Mouse (Mus musculus): Measurements from ENCODE around the gene Phf3. TPM values are rescaled to one million over a fixed set of nuclear protein-coding genes. Genes with fewer than 3 reads are reported as not detected.
"Not testable (repeated sequence)": the region's sequence is repeated elsewhere in the genome, so short reads cannot be mapped to it uniquely, and the experiment has no call there.

The Phf3 gene
- polyA plus RNA-seq, 1 experiment = 52.7 TPM

GRCm38 (mm10) chr1:30780293-30780692 is 93.4 kb downstream of the Phf3 start:
- no peaks in the 10 kb centered on the region for H3K27me3 ChIP-seq (ENCODE audit: control insufficient read depth, insufficient read depth, low read length)
- TF ChIP-seq POLR2A (IDR thresholded peaks at IDR 0.05; ENCODE audit: control insufficient read depth, extremely low read depth, insufficient read depth, low read length, poor library complexity) (no peak), CTCF (IDR thresholded peaks at IDR 0.05; ENCODE audit: borderline replicate concordance, control insufficient read depth, extremely low read depth, insufficient read depth, low read length, poor library complexity) (no peak)
- DNase-seq = peak; percentile 47
- H3K27ac ChIP-seq (ENCODE audit: control insufficient read depth, insufficient read depth, low read length) = no peak overlapping the region
- H3K4me3 ChIP-seq (ENCODE audit: control insufficient read depth, insufficient read depth, low read length) = no peak overlapping the region
- WGBS = 63% methylated on average over 6 of the region's 6 CpGs
- H3K4me1 ChIP-seq (replicated peaks; ENCODE audit: control insufficient read depth, insufficient read depth, low read length) = no peaks in the 10 kb centered on the region; the same call in 1 of the 2 replicates
- no peaks in the 10 kb centered on the region for H3K36me3 ChIP-seq (ENCODE audit: control insufficient read depth, insufficient read depth, low read length)

DNA sequence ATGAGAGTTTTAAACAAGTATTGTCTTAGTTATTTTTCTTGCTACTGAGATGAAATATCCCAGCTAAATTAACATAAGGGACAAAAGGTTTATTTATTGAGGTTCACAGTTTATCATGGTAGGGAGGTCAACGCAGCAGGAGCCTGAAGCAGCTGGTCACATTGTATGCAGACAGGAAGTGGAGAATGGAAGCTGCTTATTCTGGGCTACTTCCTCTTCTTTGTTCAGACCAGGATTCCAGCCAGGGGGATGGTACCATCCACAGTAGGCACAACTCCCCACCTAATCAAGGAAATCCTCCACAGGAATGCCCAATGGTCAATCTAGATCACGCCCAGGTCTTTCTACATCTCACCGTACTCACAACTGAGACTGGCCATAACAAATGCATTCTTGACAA is 94.2 kb downstream of the Phf3 start:
- H3K27ac ChIP-seq (ENCODE audit: control insufficient read depth, insufficient read depth, low read length) = no peak overlapping the region
- no peaks in the 10 kb centered on the region; the same call in 1 of the 2 replicates for H3K4me1 ChIP-seq (replicated peaks; ENCODE audit: control insufficient read depth, insufficient read depth, low read length)
- no peaks in the 10 kb centered on the region for H3K36me3 ChIP-seq (ENCODE audit: control insufficient read depth, insufficient read depth, low read length)
- DNase-seq = no peak
- no peak for TF ChIP-seq CTCF (IDR thresholded peaks at IDR 0.05; ENCODE audit: borderline replicate concordance, control insufficient read depth, extremely low read depth, insufficient read depth, low read length, poor library complexity)
- no peak for TF ChIP-seq POLR2A (IDR thresholded peaks at IDR 0.05; ENCODE audit: control insufficient read depth, extremely low read depth, insufficient read depth, low read length, poor library complexity)
- no peaks in the 10 kb centered on the region for H3K27me3 ChIP-seq (ENCODE audit: control insufficient read depth, insufficient read depth, low read length)
- no peak overlapping the region for H3K4me3 ChIP-seq (ENCODE audit: control insufficient read depth, insufficient read depth, low read length)
- 78% methylated on average over 3 of the region's 3 CpGs for WGBS

DNA sequence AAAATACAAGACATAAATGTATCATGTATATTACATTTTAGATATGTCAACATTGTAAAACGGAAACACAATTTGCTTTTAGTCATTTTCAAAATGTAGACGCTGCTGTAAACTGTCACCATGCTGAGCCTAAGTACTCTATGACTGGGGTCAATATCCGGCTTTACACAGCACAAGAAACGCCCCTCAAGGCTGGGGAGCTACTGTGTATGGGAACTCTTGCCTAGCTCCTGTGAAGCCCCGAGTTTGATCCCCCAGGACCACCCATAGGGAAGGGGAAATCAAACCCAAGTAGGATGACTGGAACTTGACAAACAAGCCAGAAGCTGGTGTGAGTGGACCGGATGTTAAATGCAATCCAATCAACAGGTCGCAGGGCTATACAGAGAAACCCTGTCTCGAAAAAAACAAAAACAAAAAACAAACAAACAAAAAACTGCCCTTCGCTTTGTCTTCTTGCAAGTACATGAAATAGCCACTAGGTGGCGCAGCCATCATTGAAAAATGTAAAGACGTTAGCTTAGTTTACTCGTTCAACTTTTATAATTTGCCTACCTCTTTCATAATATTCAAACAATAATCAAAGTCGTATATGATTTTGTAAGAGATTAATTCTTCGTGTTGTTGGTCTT is 95.2 kb downstream of the Phf3 start:
- Histone ChIP-seq H3K27me3 (ENCODE audit: control insufficient read depth, insufficient read depth, low read length) (no peaks in the 10 kb centered on the region), H3K4me1 (replicated peaks; ENCODE audit: control insufficient read depth, insufficient read depth, low read length) (no peaks in the 10 kb centered on the region; the same call in 1 of the 2 replicates), H3K27ac (ENCODE audit: control insufficient read depth, insufficient read depth, low read length) (no peak overlapping the region), H3K36me3 (ENCODE audit: control insufficient read depth, insufficient read depth, low read length) (no peaks in the 10 kb centered on the region), H3K4me3 (ENCODE audit: control insufficient read depth, insufficient read depth, low read length) (no peak overlapping the region)
- no peak for DNase-seq
- WGBS = 22% methylated on average over 14 of the region's 14 CpGs
- TF ChIP-seq CTCF (IDR thresholded peaks at IDR 0.05; ENCODE audit: borderline replicate concordance, control insufficient read depth, extremely low read depth, insufficient read depth, low read length, poor library complexity) (no peak), POLR2A (IDR thresholded peaks at IDR 0.05; ENCODE audit: control insufficient read depth, extremely low read depth, insufficient read depth, low read length, poor library complexity) (no peak)

GRCm38 (mm10) chr1:30776196-30776595 is 97.5 kb downstream of the Phf3 start:
- no peak for TF ChIP-seq POLR2A (IDR thresholded peaks at IDR 0.05; ENCODE audit: control insufficient read depth, extremely low read depth, insufficient read depth, low read length, poor library complexity)
- no peak for TF ChIP-seq CTCF (IDR thresholded peaks at IDR 0.05; ENCODE audit: borderline replicate concordance, control insufficient read depth, extremely low read depth, insufficient read depth, low read length, poor library complexity)
- Histone ChIP-seq H3K36me3 (ENCODE audit: control insufficient read depth, insufficient read depth, low read length) (no peaks in the 10 kb centered on the region), H3K27ac (ENCODE audit: control insufficient read depth, insufficient read depth, low read length) (no peak overlapping the region), H3K4me3 (ENCODE audit: control insufficient read depth, insufficient read depth, low read length) (no peak overlapping the region), H3K4me1 (replicated peaks; ENCODE audit: control insufficient read depth, insufficient read depth, low read length) (no peaks in the 10 kb centered on the region; the same call in 1 of the 2 replicates), H3K27me3 (ENCODE audit: control insufficient read depth, insufficient read depth, low read length) (no peaks in the 10 kb centered on the region)
- 77% methylated on average over 2 of the region's 2 CpGs for WGBS
- DNase-seq = no peak

- Histone ChIP-seq H3K4me3 (ENCODE audit: control insufficient read depth, insufficient read depth, low read length) (no peak overlapping the region), H3K27ac (ENCODE audit: control insufficient read depth, insufficient read depth, low read length) (no peak overlapping the region), H3K4me1 (replicated peaks; ENCODE audit: control insufficient read depth, insufficient read depth, low read length) (no peaks in the 10 kb centered on the region), H3K36me3 (ENCODE audit: control insufficient read depth, insufficient read depth, low read length) (no peaks in the 10 kb centered on the region), H3K27me3 (ENCODE audit: control insufficient read depth, insufficient read depth, low read length) (no peaks in the 10 kb centered on the region)
- no peak for DNase-seq
- 66% methylated on average over 6 of the region's 6 CpGs for WGBS
- no peak for TF ChIP-seq CTCF (IDR thresholded peaks at IDR 0.05; ENCODE audit: borderline replicate concordance, control insufficient read depth, extremely low read depth, insufficient read depth, low read length, poor library complexity)
- TF ChIP-seq POLR2A (IDR thresholded peaks at IDR 0.05; ENCODE audit: control insufficient read depth, extremely low read depth, insufficient read depth, low read length, poor library complexity) = no peak
Observed at GRCm38 (mm10) chr1:30773662-30774061, 100.1 kb downstream of the Phf3 start.

GRCm38 (mm10) chr1:30772851-30773250 is 100.9 kb downstream of the Phf3 start:
- TF ChIP-seq CTCF (IDR thresholded peaks at IDR 0.05; ENCODE audit: borderline replicate concordance, control insufficient read depth, extremely low read depth, insufficient read depth, low read length, poor library complexity) (no peak), POLR2A (IDR thresholded peaks at IDR 0.05; ENCODE audit: control insufficient read depth, extremely low read depth, insufficient read depth, low read length, poor library complexity) (no peak)
- no peaks in the 10 kb centered on the region for H3K27me3 ChIP-seq (ENCODE audit: control insufficient read depth, insufficient read depth, low read length)
- no peaks in the 10 kb centered on the region for H3K36me3 ChIP-seq (ENCODE audit: control insufficient read depth, insufficient read depth, low read length)
- no peaks in the 10 kb centered on the region for H3K4me1 ChIP-seq (replicated peaks; ENCODE audit: control insufficient read depth, insufficient read depth, low read length)
- no peak for DNase-seq
- no peak overlapping the region for H3K4me3 ChIP-seq (ENCODE audit: control insufficient read depth, insufficient read depth, low read length)
- no peak overlapping the region for H3K27ac ChIP-seq (ENCODE audit: control insufficient read depth, insufficient read depth, low read length)
- WGBS = 90% methylated on average over 7 of the region's 7 CpGs

GRCm38 (mm10) chr1:30771772-30772171 is 101.9 kb downstream of the Phf3 start:
- Histone ChIP-seq H3K36me3 (ENCODE audit: control insufficient read depth, insufficient read depth, low read length) (no peaks in the 10 kb centered on the region), H3K27me3 (ENCODE audit: control insufficient read depth, insufficient read depth, low read length) (no peaks in the 10 kb centered on the region), H3K4me3 (ENCODE audit: control insufficient read depth, insufficient read depth, low read length) (no peak overlapping the region), H3K27ac (ENCODE audit: control insufficient read depth, insufficient read depth, low read length) (no peak overlapping the region), H3K4me1 (replicated peaks; ENCODE audit: control insufficient read depth, insufficient read depth, low read length) (no peaks in the 10 kb centered on the region)
- 93% methylated on average over 6 of the region's 6 CpGs for WGBS
- no peak for DNase-seq
- TF ChIP-seq CTCF (IDR thresholded peaks at IDR 0.05; ENCODE audit: borderline replicate concordance, control insufficient read depth, extremely low read depth, insufficient read depth, low read length, poor library complexity) = no peak
- no peak for TF ChIP-seq POLR2A (IDR thresholded peaks at IDR 0.05; ENCODE audit: control insufficient read depth, extremely low read depth, insufficient read depth, low read length, poor library complexity)

GRCm38 (mm10) chr1:30770599-30770998 is 103.1 kb downstream of the Phf3 start:
- H3K4me1 ChIP-seq (replicated peaks; ENCODE audit: control insufficient read depth, insufficient read depth, low read length); DNase-seq; H3K4me3 ChIP-seq (ENCODE audit: control insufficient read depth, insufficient read depth, low read length); H3K36me3 ChIP-seq (ENCODE audit: control insufficient read depth, insufficient read depth, low read length); H3K27ac ChIP-seq (ENCODE audit: control insufficient read depth, insufficient read depth, low read length); H3K27me3 ChIP-seq (ENCODE audit: control insufficient read depth, insufficient read depth, low read length): not testable (repeated sequence)
- 68% methylated on average over 14 of the region's 16 CpGs for WGBS
